Mouse (Mus musculus): ENCODE measurements around the gene Ubl3. TPM values are rescaled to one million over a fixed set of nuclear protein-coding genes. Genes with fewer than 3 reads are reported as not detected.

Gene Ubl3
- total and polyA plus RNA-seq, 2 experiments from 2014 or later = 79.1 to 128 TPM

DNA sequence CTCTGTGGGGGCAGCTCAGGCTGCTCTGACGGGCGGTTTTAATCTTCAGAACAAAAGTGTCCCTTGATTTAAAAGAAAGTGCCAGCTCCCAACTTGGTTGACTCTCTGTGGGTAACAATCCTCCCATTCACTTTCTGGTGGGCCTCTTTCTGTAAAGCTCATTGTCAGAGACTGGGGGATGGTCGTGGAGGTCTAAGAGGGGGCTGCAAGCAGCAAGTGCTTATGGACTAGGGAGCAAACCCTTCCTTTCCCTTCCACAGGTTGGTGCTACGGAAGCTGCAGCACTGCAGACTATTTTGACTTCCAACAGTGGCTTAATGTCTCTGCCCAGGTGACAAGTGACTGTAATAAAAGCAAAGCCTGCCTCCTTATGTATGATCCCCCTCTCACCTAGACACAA is 41.0 kb upstream of the Ubl3 start:
- Histone ChIP-seq H3K9me3 (ENCODE audit: low read length) (no peaks in the 10 kb centered on the region), H3K9ac (replicated peaks; ENCODE audit: low read length, poor library complexity, severe bottlenecking) (no peak overlapping the region), H3K36me3 (ENCODE audit: insufficient read depth, low read length) (no peaks in the 10 kb centered on the region), H3K27ac (ENCODE audit: low read depth, low read length) (no peak overlapping the region), H3K4me2 (ENCODE audit: low read depth, low read length, poor library complexity, severe bottlenecking) (no peak overlapping the region), H3K4me1 (ENCODE audit: insufficient read depth, low read length) (no peaks in the 10 kb centered on the region), H3K27me3 (ENCODE audit: insufficient read depth, low read length) (no peaks in the 10 kb centered on the region), H3K4me3 (ENCODE audit: low read depth, low read length) (no peak overlapping the region)
- DNase-seq (ENCODE audit: low spot score) (no peak), ATAC-seq (ENCODE audit: low FRiP score) (no peak)
- TF ChIP-seq CTCF (IDR thresholded peaks at IDR 0.05) = no peak
- WGBS = 24% methylated on average over 4 of the region's 4 CpGs

DNA sequence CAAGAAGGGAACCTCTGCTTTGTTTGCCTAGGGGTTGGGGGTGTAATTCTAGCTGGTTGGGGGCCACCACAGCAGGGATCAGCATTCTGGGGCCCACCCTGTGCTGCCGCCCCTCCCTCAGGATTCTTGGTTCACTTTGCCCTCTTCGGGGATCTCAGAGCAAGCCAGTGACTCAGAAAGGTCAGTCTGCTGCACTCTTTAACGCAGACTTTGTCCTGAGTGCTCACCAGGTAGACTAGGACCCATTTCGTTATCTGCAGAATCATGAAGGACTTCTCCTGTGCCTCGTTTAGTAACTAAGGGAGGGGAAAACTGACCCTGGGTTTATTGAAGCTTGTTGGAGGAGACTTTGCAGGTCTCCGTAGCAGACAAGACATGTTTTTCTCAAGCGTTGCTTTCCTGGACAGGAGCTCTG is 38.9 kb upstream of the Ubl3 start:
- no peak overlapping the region for H3K4me2 ChIP-seq (ENCODE audit: low read depth, low read length, poor library complexity, severe bottlenecking)
- H3K9ac ChIP-seq (replicated peaks; ENCODE audit: low read length, poor library complexity, severe bottlenecking) = no peak overlapping the region
- no peaks in the 10 kb centered on the region for H3K36me3 ChIP-seq (ENCODE audit: insufficient read depth, low read length)
- no peaks in the 10 kb centered on the region for H3K9me3 ChIP-seq (ENCODE audit: low read length)
- WGBS = 66% methylated on average over 7 of the region's 7 CpGs
- DNase-seq (ENCODE audit: low spot score) (no peak), ATAC-seq (ENCODE audit: low FRiP score) (no peak)
- no peaks in the 10 kb centered on the region for H3K4me1 ChIP-seq (ENCODE audit: insufficient read depth, low read length)
- no peaks in the 10 kb centered on the region for H3K27me3 ChIP-seq (ENCODE audit: insufficient read depth, low read length)
- no peak overlapping the region for H3K27ac ChIP-seq (ENCODE audit: low read depth, low read length)
- TF ChIP-seq CTCF (IDR thresholded peaks at IDR 0.05) = no peak
- no peak overlapping the region for H3K4me3 ChIP-seq (ENCODE audit: low read depth, low read length)

DNA sequence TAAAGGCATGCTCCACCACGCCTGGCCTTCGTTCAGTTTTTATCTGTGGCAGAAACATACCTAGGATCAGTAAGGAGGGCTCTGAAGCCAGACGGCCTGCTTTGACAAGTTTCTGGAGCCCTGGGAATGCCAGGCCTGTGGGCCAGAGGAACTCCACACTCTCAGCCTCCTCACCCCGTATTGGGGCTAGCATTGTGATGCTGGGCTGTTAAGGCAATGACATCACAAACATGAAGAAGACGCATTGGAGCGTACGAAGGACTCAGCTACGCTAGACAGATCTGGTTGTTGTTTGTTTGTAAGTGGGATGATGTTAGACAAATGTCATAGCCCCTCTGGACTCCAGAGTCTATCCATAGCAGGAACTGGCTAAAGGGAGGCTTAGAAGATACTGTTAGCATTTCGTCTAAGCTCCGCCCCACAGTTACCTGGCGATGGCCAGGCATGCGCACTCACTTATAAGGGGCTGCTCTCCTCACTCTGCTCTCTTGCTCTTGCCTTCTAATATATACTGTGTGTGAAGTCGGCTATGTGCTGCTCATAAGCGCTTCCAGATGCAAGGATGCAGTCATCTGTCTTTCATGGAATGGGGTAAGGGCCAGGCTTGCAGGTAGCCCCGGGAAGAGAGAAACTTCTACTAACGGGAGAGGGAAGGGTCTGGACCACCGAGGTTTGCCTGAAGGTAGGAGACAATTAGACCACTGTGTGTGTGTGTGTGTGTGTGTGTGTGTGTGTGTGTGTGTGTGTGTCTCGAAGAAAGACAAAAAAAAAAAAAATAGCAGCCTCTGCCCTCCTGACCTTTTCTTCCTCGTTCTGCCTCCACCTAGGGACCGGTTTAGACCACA is 38.2 kb upstream of the Ubl3 start:
- no peak overlapping the region for H3K4me3 ChIP-seq (ENCODE audit: low read depth, low read length)
- ATAC-seq (ENCODE audit: low FRiP score) (no peak), DNase-seq (ENCODE audit: low spot score) (no peak)
- H3K9ac ChIP-seq (replicated peaks; ENCODE audit: low read length, poor library complexity, severe bottlenecking) = no peak overlapping the region
- H3K27ac ChIP-seq (ENCODE audit: low read depth, low read length) = no peak overlapping the region
- H3K4me1 ChIP-seq (ENCODE audit: insufficient read depth, low read length) = no peaks in the 10 kb centered on the region
- H3K36me3 ChIP-seq (ENCODE audit: insufficient read depth, low read length) = no peaks in the 10 kb centered on the region
- H3K27me3 ChIP-seq (ENCODE audit: insufficient read depth, low read length) = no peaks in the 10 kb centered on the region
- 75% methylated on average over 19 of the region's 20 CpGs for WGBS
- TF ChIP-seq CTCF (IDR thresholded peaks at IDR 0.05) = no peak
- H3K4me2 ChIP-seq (ENCODE audit: low read depth, low read length, poor library complexity, severe bottlenecking) = no peak overlapping the region
- no peaks in the 10 kb centered on the region for H3K9me3 ChIP-seq (ENCODE audit: low read length)

DNA sequence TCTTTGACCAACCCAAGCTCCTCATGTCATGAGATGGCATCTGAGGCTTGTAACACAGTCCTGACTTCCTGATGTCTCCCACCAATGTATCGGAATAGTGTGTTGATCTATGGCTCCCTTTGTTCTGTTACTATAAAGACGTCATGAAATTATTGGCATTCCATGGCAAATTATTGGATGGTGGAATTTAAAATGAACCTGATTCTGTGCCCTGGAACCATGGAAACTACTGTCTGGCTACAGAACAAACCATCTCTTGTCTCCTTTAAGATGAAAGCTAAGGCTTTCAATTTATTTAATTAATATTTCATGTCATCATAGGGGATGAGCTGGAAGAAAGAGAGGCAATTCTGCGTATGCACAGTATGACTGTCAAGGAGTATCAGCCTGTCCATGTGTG is 36.4 kb upstream of the Ubl3 start:
- H3K27me3 ChIP-seq (ENCODE audit: insufficient read depth, low read length) = no peaks in the 10 kb centered on the region
- TF ChIP-seq CTCF (IDR thresholded peaks at IDR 0.05) = no peak
- DNase-seq (ENCODE audit: low spot score) = no peak
- H3K4me1 ChIP-seq (ENCODE audit: insufficient read depth, low read length) = no peaks in the 10 kb centered on the region
- no peaks in the 10 kb centered on the region for H3K9me3 ChIP-seq (ENCODE audit: low read length)
- ATAC-seq (ENCODE audit: low FRiP score) = no peak
- H3K9ac ChIP-seq (replicated peaks; ENCODE audit: low read length, poor library complexity, severe bottlenecking) = no peak overlapping the region
- H3K4me3 ChIP-seq (ENCODE audit: low read depth, low read length) = no peak overlapping the region
- H3K4me2 ChIP-seq (ENCODE audit: low read depth, low read length, poor library complexity, severe bottlenecking) = no peak overlapping the region
- no peak overlapping the region for H3K27ac ChIP-seq (ENCODE audit: low read depth, low read length)
- H3K36me3 ChIP-seq (ENCODE audit: insufficient read depth, low read length) = no peaks in the 10 kb centered on the region
- WGBS = 72% methylated on average over 3 of the region's 3 CpGs

DNA sequence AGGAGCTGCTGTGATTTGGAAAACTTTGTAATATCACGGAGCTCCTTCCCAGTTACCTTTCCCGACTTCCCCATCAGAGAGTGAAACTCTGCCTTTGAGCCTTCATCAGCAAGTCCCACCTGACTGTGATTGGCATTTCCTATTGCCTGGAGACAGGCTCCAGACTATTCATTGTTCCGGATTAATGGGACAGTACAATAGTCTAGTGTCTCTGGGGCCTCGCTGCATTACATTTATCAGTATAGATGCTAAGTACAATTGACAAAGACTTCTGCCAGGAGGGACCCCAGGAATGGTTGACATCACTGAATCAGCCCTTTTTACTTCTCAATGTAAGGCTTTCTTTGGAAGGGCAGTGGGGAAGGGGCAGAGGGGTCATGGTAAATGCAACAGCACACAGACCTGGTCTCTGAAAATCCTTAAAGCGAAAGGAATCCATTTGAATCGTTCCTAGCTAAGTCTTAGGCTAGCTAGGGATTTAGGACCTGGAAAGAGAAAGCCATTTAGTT is 35.6 kb upstream of the Ubl3 start:
- DNase-seq (ENCODE audit: low spot score) = no peak
- no peak overlapping the region for H3K9ac ChIP-seq (replicated peaks; ENCODE audit: low read length, poor library complexity, severe bottlenecking)
- no peak overlapping the region for H3K4me3 ChIP-seq (ENCODE audit: low read depth, low read length)
- TF ChIP-seq CTCF (IDR thresholded peaks at IDR 0.05) = no peak
- no peaks in the 10 kb centered on the region for H3K4me1 ChIP-seq (ENCODE audit: insufficient read depth, low read length)
- no peak overlapping the region for H3K4me2 ChIP-seq (ENCODE audit: low read depth, low read length, poor library complexity, severe bottlenecking)
- no peak for ATAC-seq (ENCODE audit: low FRiP score)
- H3K27ac ChIP-seq (ENCODE audit: low read depth, low read length) = no peak overlapping the region
- 25% methylated on average over 6 of the region's 6 CpGs for WGBS
- no peaks in the 10 kb centered on the region for H3K36me3 ChIP-seq (ENCODE audit: insufficient read depth, low read length)
- H3K27me3 ChIP-seq (ENCODE audit: insufficient read depth, low read length) = no peaks in the 10 kb centered on the region
- no peaks in the 10 kb centered on the region for H3K9me3 ChIP-seq (ENCODE audit: low read length)

DNA sequence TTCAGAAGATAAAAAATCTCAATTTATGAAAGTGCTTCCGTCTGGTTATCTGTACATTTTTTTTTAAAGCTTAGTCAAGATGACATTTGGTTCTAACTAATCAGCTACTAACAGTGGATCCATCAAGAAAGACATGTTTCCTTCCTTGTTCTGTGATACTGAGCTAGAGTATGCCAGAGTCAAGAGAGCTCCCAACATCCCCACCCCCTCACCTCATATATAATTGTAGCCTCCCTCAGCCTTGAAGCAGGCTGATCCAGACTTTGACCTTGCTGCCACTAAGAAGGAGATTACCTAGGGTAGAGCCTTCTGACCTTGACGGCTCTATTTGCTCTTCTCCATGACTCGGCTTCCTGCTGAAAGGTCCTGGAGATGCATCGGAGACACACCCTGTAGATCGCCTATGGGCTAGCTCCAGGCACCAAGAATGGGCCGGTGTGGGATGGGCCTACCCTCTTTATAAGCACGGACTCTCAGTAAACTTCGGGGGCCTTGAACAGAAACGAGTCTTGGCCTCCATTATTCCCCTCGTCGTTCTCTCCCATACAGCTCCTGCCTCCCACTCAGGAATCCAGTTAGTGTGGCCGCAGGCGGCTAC is 27.9 kb upstream of the Ubl3 start:
- WGBS = 89% methylated on average over 13 of the region's 13 CpGs
- ATAC-seq (ENCODE audit: low FRiP score) (no peak), DNase-seq (ENCODE audit: low spot score) (no peak)
- Histone ChIP-seq H3K9me3 (ENCODE audit: low read length) (no peaks in the 10 kb centered on the region), H3K9ac (replicated peaks; ENCODE audit: low read length, poor library complexity, severe bottlenecking) (no peak overlapping the region), H3K27ac (ENCODE audit: low read depth, low read length) (no peak overlapping the region), H3K4me3 (ENCODE audit: low read depth, low read length) (no peak overlapping the region), H3K4me1 (ENCODE audit: insufficient read depth, low read length) (no peaks in the 10 kb centered on the region), H3K27me3 (ENCODE audit: insufficient read depth, low read length) (no peaks in the 10 kb centered on the region), H3K36me3 (ENCODE audit: insufficient read depth, low read length) (no peaks in the 10 kb centered on the region), H3K4me2 (ENCODE audit: low read depth, low read length, poor library complexity, severe bottlenecking) (no peak overlapping the region)
- TF ChIP-seq CTCF (IDR thresholded peaks at IDR 0.05) = no peak
